Mouse (Mus musculus) brain, embryonic 14.5 days (tissue): ENCODE results near the gene Olfr1288.

ENCODE experiments used
- CTCF ChIP-seq: fragments of 200-500 bp; IDR thresholded peaks from 2 replicates; pipeline ENCODE4 v1.5.1; 2012; ENCODE audit warnings: inconsistent platforms, mild to moderate bottlenecking, moderate library complexity, borderline replicate concordance; ENCODE audit not compliant: insufficient read depth, insufficient read length; ENCODE audit errors: extremely low read depth
- POLR2A ChIP-seq: fragments of 200-500 bp; IDR thresholded peaks from 2 replicates; pipeline ENCODE4 v1.6.1; 2012; ENCODE audit warnings: mild to moderate bottlenecking, inconsistent platforms, borderline replicate concordance; ENCODE audit not compliant: poor library complexity, insufficient read depth, insufficient read length, severe bottlenecking; ENCODE audit errors: extremely low read depth

GRCm38 (mm10) chr2:111473801-111474200 is at the start of gene Olfr1288:
- TF ChIP-seq CTCF (no peak), POLR2A (no peak)
